Mouse (Mus musculus) adrenal gland, adult 18-20 months (tissue): ENCODE data around the gene Tdp2. TPM values are rescaled to one million over a fixed set of nuclear protein-coding genes. Genes with fewer than 3 reads are reported as not detected.

Experiments used
- DNase-seq, 2 experiments: peaks; one replicate each; pipeline ENCODE4 v3.0.0; 2021 to 2022; ENCODE audit warnings: low spot score in 2 of 2
- total RNA-seq, 2 experiments: library from RNA; stranded (reverse); gene quantifications; 1 replicate in 1 of 2; 2 replicates in 1 of 2; pipeline ENCODE4 v1.2.3; 2021

Gene Tdp2
- total RNA-seq, 2 experiments from 2014 or later = 15.8 to 19.8 TPM

GRCm38 (mm10) chr13:24868233-24868632 lies 36.8 kb downstream of the Tdp2 start:
- DNase-seq = no peak

- DNase-seq = no peak
These were observed 48.0 kb downstream of the Tdp2 start for GRCm38 (mm10) chr13:24879359-24880040.

- DNase-seq = no peak
These were observed 48.7 kb downstream of the Tdp2 start for GRCm38 (mm10) chr13:24880208-24880607.

GRCm38 (mm10) chr13:24880704-24881103 lies 49.2 kb downstream of the Tdp2 start:
- no peak for DNase-seq

- no peak for DNase-seq
These were observed 50.9 kb downstream of the Tdp2 start for GRCm38 (mm10) chr13:24882411-24882810.

- no peak for DNase-seq
These were observed 58.1 kb downstream of the Tdp2 start for GRCm38 (mm10) chr13:24889554-24889953.

Other genes with a start within 250 kb of the Tdp2 start
- gene Ripor2, start 249.5 kb upstream of the Tdp2 start, total RNA-seq = 1 to 10 TPM; 3.7 to 3.8 TPM
- not detected for gene Armh2, start 90.4 kb upstream of the Tdp2 start, total RNA-seq
- 1 to 10 TPM; 5.8 to 6.5 TPM for gene Gmnn, start 69.8 kb upstream of the Tdp2 start, total RNA-seq
- gene BC005537, start 30.0 kb upstream of the Tdp2 start, total RNA-seq = 100 to 1,000 TPM; 173 to 246 TPM
- 10 to 100 TPM; 67.1 to 80.5 TPM for gene Acot13, start 139 bp upstream of the Tdp2 start, total RNA-seq
- under 1 TPM; 0.51 to 0.66 TPM for gene D130043K22Rik, start 13.5 kb downstream of the Tdp2 start, total RNA-seq
- 10 to 100 TPM; 15.3 to 17.4 TPM for gene Aldh5a1, start 106.0 kb downstream of the Tdp2 start, total RNA-seq
- 1 to 10 TPM; 4.2 to 5.9 TPM for gene Gpld1, start 111.5 kb downstream of the Tdp2 start, total RNA-seq
- 10 to 100 TPM; 50.1 to 61.3 TPM for gene Mrs2, start 188.7 kb downstream of the Tdp2 start, total RNA-seq
- gene Dcdc2a, start 224.3 kb downstream of the Tdp2 start, total RNA-seq = under 1 TPM in 1 of 2 experiments, not detected in 1; 0.56 TPM